14 mouse cellular contexts compared by ENCODE assay signal in genomic region chr11:96466987-96467386, GRCm38 (mm10). TPM values are rescaled to one million over a fixed set of nuclear protein-coding genes. Genes with fewer than 3 reads are reported as not detected.
A peak's percentile ranks its signal among the peaks of the same experiment; 100 is the strongest.
DNase-seq lines count a peak whose midpoint lies in the region; ATAC-seq and TF ChIP-seq lines count a peak whose summit lies in the region.
"Had no signal": no experiment of that assay in that cellular context is flagged by ENCODE, and none has a peak within 500 bp of the region (broad histone marks: within the 10 kb centered on the region; RNA-seq: fewer than 3 reads in every experiment).

No protein-coding gene starts in this region.

- H3K4me1 ChIP-seq in heart, embryonic 12.5 days (replicated peaks): peaks cover 19% of the 10 kb centered on the region
- H3K4me1 ChIP-seq in liver, postnatal 0 days (ENCODE audit: insufficient read depth): no peaks in the 10 kb centered on the region

- no peak overlapping the region for H3K27ac ChIP-seq in heart, embryonic 12.5 days (ENCODE audit: poor library complexity, severe bottlenecking)
- H3K27ac ChIP-seq in liver, postnatal 0 days (ENCODE audit: low read depth): no peak overlapping the region
- H3K27ac ChIP-seq: forebrain, embryonic 10.5 days; hindbrain, postnatal 0 days; liver, embryonic 14.5 days; midbrain, embryonic 15.5 days had no signal

- TF ChIP-seq EP300 in liver, postnatal 0 days (IDR thresholded peaks at IDR 0.05; ENCODE audit: low read depth): no peak

- no peak overlapping the region for H3K4me2 ChIP-seq in heart, embryonic 12.5 days
- H3K4me2 ChIP-seq in liver, postnatal 0 days (ENCODE audit: low read depth, low read length): no peak overlapping the region
- H3K4me2 ChIP-seq: midbrain, embryonic 15.5 days had no signal

- DNase-seq in frontal cortex, postnatal 36 days (ENCODE audit: low spot score in 2 of 2): peak; percentile 13 to 62
- DNase-seq in frontal cortex, postnatal 14 days (ENCODE audit: low spot score in 2 of 2): no peak
- DNase-seq in right cerebral cortex, postnatal 36 days (ENCODE audit: low spot score in 2 of 2): peak; percentile 11 to 34
- no peak for DNase-seq in right cerebral cortex, postnatal 14 days
- peak; percentile 95 for DNase-seq in induced T-regulatory cell, adult 2 months (ENCODE audit: low read depth)
- peak; percentile 77 for DNase-seq in thymus, postnatal 25 days
- no peak for DNase-seq in liver, postnatal 0 days
- DNase-seq: cerebellum, postnatal 14 days had no signal

- TF ChIP-seq CTCF in liver, postnatal 0 days (IDR thresholded peaks at IDR 0.05; ENCODE audit: low read depth): no peak

- ATAC-seq in heart, embryonic 12.5 days (ENCODE audit: insufficient number of reproducible peaks, low FRiP score): no peak
- no peak for ATAC-seq in liver, postnatal 0 days
- ATAC-seq: hindbrain, postnatal 0 days; midbrain, embryonic 15.5 days had no signal

- H3K9ac ChIP-seq in heart, embryonic 12.5 days: no peak overlapping the region
- no peak overlapping the region for H3K9ac ChIP-seq in liver, postnatal 0 days (replicated peaks)
- H3K9ac ChIP-seq: liver, embryonic 14.5 days; midbrain, embryonic 15.5 days had no signal

- H3K9me3 ChIP-seq in heart, embryonic 12.5 days (replicated peaks): no peaks in the 10 kb centered on the region
- H3K9me3 ChIP-seq in liver, postnatal 0 days (ENCODE audit: low read length): no peaks in the 10 kb centered on the region
- H3K9me3 ChIP-seq: forebrain, embryonic 10.5 days; midbrain, embryonic 15.5 days had no signal

- 59% methylated on average over 7 of the region's 7 CpGs for WGBS in heart, embryonic 12.5 days
- 48% methylated on average over 7 of the region's 7 CpGs for WGBS in liver, postnatal 0 days (ENCODE audit: insufficient replicate concordance)

- no peaks in the 10 kb centered on the region for H3K36me3 ChIP-seq in heart, embryonic 12.5 days
- no peaks in the 10 kb centered on the region for H3K36me3 ChIP-seq in liver, postnatal 0 days (replicated peaks; ENCODE audit: insufficient read depth, low read length)
- H3K36me3 ChIP-seq: forebrain, embryonic 10.5 days; midbrain, embryonic 15.5 days had no signal

- H3K4me3 ChIP-seq in heart, embryonic 12.5 days: no peak overlapping the region
- H3K4me3 ChIP-seq in liver, postnatal 0 days (ENCODE audit: low read depth, low read length): no peak overlapping the region
- H3K4me3 ChIP-seq: forebrain, embryonic 10.5 days; layer of hippocampus, adult 2 months; midbrain, embryonic 15.5 days had no signal

- H3K27me3 ChIP-seq in heart, embryonic 12.5 days (replicated peaks): peaks cover 54% of the 10 kb centered on the region
- peaks cover 42% of the 10 kb centered on the region for H3K27me3 ChIP-seq in liver, postnatal 0 days (ENCODE audit: insufficient read depth, low read length)
- H3K27me3 ChIP-seq: midbrain, embryonic 15.5 days had no signal

RNA-seq across cellular contexts. Expression of gene Skap1, which starts 2.6 kb away (rescaled TPM):
- 0.50 and 0.60 TPM in 2 replicates for polyA plus RNA-seq in heart, embryonic 12.5 days (2016; fragmentation: Nextera tagmentation; extraction: Ambion mirVana)
- polyA plus RNA-seq in liver, postnatal 0 days (2015; fragmentation: Nextera tagmentation; extraction: Ambion mirVana): 0.35 and 0.45 TPM in 2 replicates

Comparison
In these comparisons a context has a peak if more than half of its experiments do, and no peak if none do; other contexts are left out.
1. DNase-seq: peak in frontal cortex, postnatal 36 days (2 of 2), right cerebral cortex, postnatal 36 days (2 of 2), induced T-regulatory cell, adult 2 months (single experiment) and thymus, postnatal 25 days (single experiment); none in frontal cortex, postnatal 14 days (0 of 2), right cerebral cortex, postnatal 14 days (single experiment) and liver, postnatal 0 days (single experiment).